Mouse (Mus musculus) thymus, postnatal 25 days (tissue): Measurements from ENCODE around the gene Scgb1b11.
"Not testable (repeated sequence)": the region's sequence is repeated elsewhere in the genome, so short reads cannot be mapped to it uniquely, and the experiment has no call there.

Source experiments
- DNase-seq: peaks from one replicate; pipeline ENCODE4 v3.0.0; 2022

The Scgb1b11 gene

DNA sequence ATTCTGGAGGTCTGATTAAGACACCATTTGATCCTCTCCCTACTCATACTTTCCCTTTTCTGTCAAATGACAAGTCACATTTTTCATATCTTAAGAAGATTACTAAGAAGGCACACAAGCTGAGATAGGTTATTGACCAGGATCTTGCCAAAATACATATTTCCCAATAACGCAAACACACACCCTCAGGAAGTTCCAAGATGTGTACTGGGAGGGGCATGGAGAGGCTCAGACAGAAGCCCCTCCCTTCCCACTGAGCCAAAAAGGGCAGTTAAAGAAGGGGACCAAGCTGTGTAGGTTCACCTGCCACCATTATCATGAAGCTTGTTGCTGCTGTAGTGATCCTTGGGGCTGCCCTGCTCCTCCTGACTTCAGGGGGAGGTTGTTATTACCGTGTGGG is at the start of gene Scgb1b11:
Gene Scgb1b11, plus strand, starts transcription at position 301 of the 400 bp plus-strand sequence.
- not testable (repeated sequence) for DNase-seq

DNA sequence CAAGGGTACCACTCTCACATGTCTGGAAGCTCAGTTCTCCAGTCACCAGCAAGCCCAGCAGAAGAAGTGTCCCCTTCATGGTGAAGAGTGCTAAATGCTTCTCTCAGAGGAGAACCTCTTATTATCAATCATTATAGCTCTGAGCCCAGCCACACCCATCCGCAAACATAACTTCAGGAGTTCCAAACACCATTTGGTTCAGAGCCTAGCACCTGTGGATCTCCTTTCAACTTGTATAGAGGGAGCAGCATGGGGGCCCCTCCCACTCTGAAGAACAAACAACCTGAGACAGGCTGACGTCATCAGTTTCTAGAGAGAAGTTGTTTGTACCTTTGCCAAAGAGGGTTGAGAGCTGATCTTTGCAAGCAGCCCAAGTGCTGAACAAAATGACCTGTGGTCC is 11.6 kb upstream of the Scgb1b11 start, which contains the start of gene Scgb2b11:
Gene Scgb2b11, minus strand, starts transcription at position 101 of the 400 bp plus-strand sequence.
- not testable (repeated sequence) for DNase-seq
